Mouse (Mus musculus) cortical plate, adult 2 months (tissue): ENCODE measurements around the gene Isy1.

ENCODE experiments used
- CTCF ChIP-seq: fragments of 200-500 bp; IDR thresholded peaks from 2 replicates; pipeline ENCODE4 v1.5.1; 2011; ENCODE audit warnings: mild to moderate bottlenecking, control low read depth, low read length; ENCODE audit not compliant: insufficient read depth; ENCODE audit errors: extremely low read depth
- POLR2A ChIP-seq: fragments of 200-500 bp; IDR thresholded peaks from 2 replicates; pipeline ENCODE4 v1.6.1; 2011; ENCODE audit warnings: mild to moderate bottlenecking, low read length, control low read depth; ENCODE audit not compliant: insufficient read depth; ENCODE audit errors: extremely low read depth

DNA sequence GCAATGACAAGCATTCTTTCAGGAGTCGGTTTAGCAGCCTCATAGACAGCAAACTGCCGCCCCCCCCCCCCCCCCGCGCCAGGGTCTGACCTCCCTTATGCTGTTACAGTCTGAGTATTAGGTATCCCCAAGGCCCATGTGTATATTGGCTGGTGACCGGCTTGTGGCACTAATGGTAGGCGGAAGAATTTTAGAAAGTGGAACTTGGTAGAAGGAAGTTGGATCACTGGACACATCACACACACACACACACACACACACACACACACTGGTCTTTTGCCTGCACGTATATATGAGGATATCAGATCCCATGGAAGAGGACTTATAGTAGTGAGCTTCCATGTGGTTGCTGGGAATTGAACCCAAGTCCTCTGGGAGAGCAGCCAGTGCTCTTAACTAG lies 36.1 kb downstream of the Isy1 start:
- TF ChIP-seq POLR2A (no peak), CTCF (no peak)
